ENCODE assay signal across 8 mouse cellular contexts in genomic region chr16:38399531-38400231, GRCm38 (mm10). TPM values are rescaled to one million over a fixed set of nuclear protein-coding genes. Genes with fewer than 3 reads are reported as not detected.
DNase-seq lines count a peak whose midpoint lies in the region; ATAC-seq and TF ChIP-seq lines count a peak whose summit lies in the region.

No protein-coding gene starts in this region.

- ATAC-seq in activated CD4-positive, CD25-positive, alpha-beta regulatory T cell, adult 4 months, result peak; percentile 32
- ATAC-seq in forebrain, embryonic 11.5 days (replicated peaks; ENCODE audit: low FRiP score), result peak; percentile 92
- ATAC-seq in heart, embryonic 15.5 days (replicated peaks; ENCODE audit: insufficient number of reproducible peaks, insufficient read depth, low FRiP score, low read depth), result peak; percentile 68; the same call in 1 of the 2 replicates
- ATAC-seq in kidney, postnatal 0 days (replicated peaks; ENCODE audit: low FRiP score, low read depth), result peak; percentile 87
- peak; percentile 92 for ATAC-seq in liver, postnatal 0 days
- peak; percentile 87 for ATAC-seq in neural tube, embryonic 12.5 days (ENCODE audit: low FRiP score, low read depth)
- peak; percentile 84 for ATAC-seq in stomach, postnatal 0 days (ENCODE audit: low FRiP score, low TSS enrichment)

- TF ChIP-seq CTCF in kidney, postnatal 0 days (IDR thresholded peaks at IDR 0.05; ENCODE audit: low read depth), result no peak
- TF ChIP-seq CTCF in liver, postnatal 0 days (IDR thresholded peaks at IDR 0.05; ENCODE audit: low read depth), result no peak
- no peak for TF ChIP-seq CTCF in stomach, postnatal 0 days (IDR thresholded peaks at IDR 0.05; ENCODE audit: low read depth)

- no peaks in the 10 kb centered on the region for H3K9me3 ChIP-seq in forebrain, embryonic 11.5 days (ENCODE audit: control insufficient read depth, low read length)
- H3K9me3 ChIP-seq in heart, embryonic 15.5 days (replicated peaks), result no peaks in the 10 kb centered on the region
- no peaks in the 10 kb centered on the region for H3K9me3 ChIP-seq in kidney, postnatal 0 days (replicated peaks; ENCODE audit: low read length)
- no peaks in the 10 kb centered on the region for H3K9me3 ChIP-seq in liver, postnatal 0 days (ENCODE audit: low read length)
- H3K9me3 ChIP-seq in neural tube, embryonic 12.5 days, result no peaks in the 10 kb centered on the region
- H3K9me3 ChIP-seq in stomach, postnatal 0 days (ENCODE audit: control insufficient read depth, low read length), result no peaks in the 10 kb centered on the region

- peak overlapping the region; percentile 37 for H3K9ac ChIP-seq in forebrain, embryonic 11.5 days (ENCODE audit: low read length)
- H3K9ac ChIP-seq in heart, embryonic 15.5 days, result peak overlapping the region; percentile 35
- H3K9ac ChIP-seq in kidney, postnatal 0 days (ENCODE audit: low read depth, low read length), result peak overlapping the region; percentile 43; the same call in 1 of the 2 replicates
- peak overlapping the region; percentile 62 for H3K9ac ChIP-seq in liver, postnatal 0 days (replicated peaks)
- peak overlapping the region; percentile 33; the same call in 1 of the 2 replicates for H3K9ac ChIP-seq in neural tube, embryonic 12.5 days
- peak overlapping the region; percentile 41 for H3K9ac ChIP-seq in stomach, postnatal 0 days (ENCODE audit: low read length)

- no peaks in the 10 kb centered on the region for H3K27me3 ChIP-seq in forebrain, embryonic 11.5 days (ENCODE audit: control insufficient read depth, insufficient read depth, low read length)
- no peaks in the 10 kb centered on the region for H3K27me3 ChIP-seq in heart, embryonic 15.5 days
- no peaks in the 10 kb centered on the region for H3K27me3 ChIP-seq in kidney, postnatal 0 days (ENCODE audit: insufficient read depth, low read length)
- H3K27me3 ChIP-seq in liver, postnatal 0 days (ENCODE audit: insufficient read depth, low read length), result no peaks in the 10 kb centered on the region
- H3K27me3 ChIP-seq in neural tube, embryonic 12.5 days (replicated peaks), result no peaks in the 10 kb centered on the region
- no peaks in the 10 kb centered on the region for H3K27me3 ChIP-seq in stomach, postnatal 0 days (ENCODE audit: control insufficient read depth, insufficient read depth, low read length)

- peak overlapping the region; percentile 20 for H3K4me3 ChIP-seq in forebrain, embryonic 11.5 days (ENCODE audit: low read depth, low read length)
- peak overlapping the region; percentile 29 for H3K4me3 ChIP-seq in heart, embryonic 15.5 days
- peak overlapping the region; percentile 16; the same call in 1 of the 2 replicates for H3K4me3 ChIP-seq in kidney, postnatal 0 days (replicated peaks; ENCODE audit: low read depth, low read length)
- no peak overlapping the region for H3K4me3 ChIP-seq in liver, postnatal 0 days (ENCODE audit: low read depth, low read length)
- H3K4me3 ChIP-seq in neural tube, embryonic 12.5 days, result no peak overlapping the region
- H3K4me3 ChIP-seq in stomach, postnatal 0 days (ENCODE audit: low read depth, low read length), result peak overlapping the region; percentile 8; the same call in 1 of the 2 replicates

- peaks cover 9% of the 10 kb centered on the region; the same call in 1 of the 2 replicates for H3K4me1 ChIP-seq in forebrain, embryonic 11.5 days (replicated peaks; ENCODE audit: control insufficient read depth, insufficient read depth, low read length)
- H3K4me1 ChIP-seq in heart, embryonic 15.5 days (replicated peaks), result peaks cover 27% of the 10 kb centered on the region
- H3K4me1 ChIP-seq in kidney, postnatal 0 days (replicated peaks; ENCODE audit: insufficient read depth, low read length), result peaks cover 17% of the 10 kb centered on the region
- H3K4me1 ChIP-seq in liver, postnatal 0 days (ENCODE audit: insufficient read depth), result peaks cover 35% of the 10 kb centered on the region
- H3K4me1 ChIP-seq in neural tube, embryonic 12.5 days, result peaks cover 7% of the 10 kb centered on the region
- H3K4me1 ChIP-seq in stomach, postnatal 0 days (replicated peaks; ENCODE audit: control insufficient read depth, insufficient read depth), result no peaks in the 10 kb centered on the region; the same call in 1 of the 2 replicates

- no peaks in the 10 kb centered on the region for H3K36me3 ChIP-seq in forebrain, embryonic 11.5 days (ENCODE audit: control insufficient read depth, insufficient read depth, low read length)
- H3K36me3 ChIP-seq in heart, embryonic 15.5 days, result no peaks in the 10 kb centered on the region
- H3K36me3 ChIP-seq in kidney, postnatal 0 days (ENCODE audit: insufficient read depth, low read length), result no peaks in the 10 kb centered on the region
- no peaks in the 10 kb centered on the region for H3K36me3 ChIP-seq in liver, postnatal 0 days (replicated peaks; ENCODE audit: insufficient read depth, low read length)
- no peaks in the 10 kb centered on the region for H3K36me3 ChIP-seq in neural tube, embryonic 12.5 days
- no peaks in the 10 kb centered on the region for H3K36me3 ChIP-seq in stomach, postnatal 0 days (ENCODE audit: control insufficient read depth, insufficient read depth, low read length)

- DNase-seq in 3T3-L1 (ENCODE audit: low read depth, low spot score), result peak; percentile 58
- peak; percentile 74 for DNase-seq in forebrain, embryonic 11.5 days (ENCODE audit: low spot score)
- peak; percentile 86 for DNase-seq in kidney, postnatal 0 days (ENCODE audit: low spot score)
- peak; percentile 72 for DNase-seq in liver, postnatal 0 days
- DNase-seq in stomach, postnatal 0 days (ENCODE audit: low spot score), result peak; percentile 52

- H3K4me2 ChIP-seq in forebrain, embryonic 11.5 days (ENCODE audit: low read depth, low read length, severe bottlenecking), result peak overlapping the region; percentile 54
- peak overlapping the region; percentile 59 for H3K4me2 ChIP-seq in heart, embryonic 15.5 days
- H3K4me2 ChIP-seq in kidney, postnatal 0 days (ENCODE audit: low read length), result peak overlapping the region; percentile 59
- H3K4me2 ChIP-seq in liver, postnatal 0 days (ENCODE audit: low read depth, low read length), result peak overlapping the region; percentile 64
- peak overlapping the region; percentile 52 for H3K4me2 ChIP-seq in neural tube, embryonic 12.5 days (replicated peaks)
- peak overlapping the region; percentile 53 for H3K4me2 ChIP-seq in stomach, postnatal 0 days (replicated peaks; ENCODE audit: low read depth)

- TF ChIP-seq EP300 in liver, postnatal 0 days (IDR thresholded peaks at IDR 0.05; ENCODE audit: low read depth), result peak; percentile 57
- no peak for TF ChIP-seq EP300 in stomach, postnatal 0 days (optimal IDR thresholded peaks at IDR 0.05)

- peak overlapping the region; percentile 34; the same call in 1 of the 2 replicates for H3K27ac ChIP-seq in forebrain, embryonic 11.5 days (ENCODE audit: low read depth, low read length)
- H3K27ac ChIP-seq in heart, embryonic 15.5 days, result peak overlapping the region; percentile 26; the same call in 1 of the 2 replicates
- H3K27ac ChIP-seq in kidney, postnatal 0 days, result peak overlapping the region; percentile 78
- peak overlapping the region; percentile 88 for H3K27ac ChIP-seq in liver, postnatal 0 days (ENCODE audit: low read depth)
- H3K27ac ChIP-seq in neural tube, embryonic 12.5 days, result 0 out of 2 replicates have a peak overlapping the region, but pooled peaks have one; percentile 13
- H3K27ac ChIP-seq in stomach, postnatal 0 days (replicated peaks), result no peak overlapping the region

- 9% methylated on average over 17 of the region's 17 CpGs for WGBS in forebrain, embryonic 11.5 days
- WGBS in heart, embryonic 15.5 days, result 16% methylated on average over 17 of the region's 17 CpGs
- WGBS in kidney, postnatal 0 days, result 6% methylated on average over 17 of the region's 17 CpGs
- WGBS in liver, postnatal 0 days (ENCODE audit: insufficient replicate concordance), result 14% methylated on average over 17 of the region's 17 CpGs
- WGBS in neural tube, embryonic 12.5 days, result 26% methylated on average over 17 of the region's 17 CpGs
- 15% methylated on average over 17 of the region's 17 CpGs for WGBS in stomach, postnatal 0 days

RNA-seq across cellular contexts. Expression of gene Pla1a, which starts 33.3 kb away (rescaled TPM):
- not detected for polyA plus RNA-seq in activated CD4-positive, CD25-positive, alpha-beta regulatory T cell, adult 4 months (2017; shearing (Covaris generic))
- 0.15 and 0.25 TPM in 2 replicates for polyA plus RNA-seq in forebrain, embryonic 11.5 days (2014; fragmentation: Nextera tagmentation; extraction: Ambion mirVana)
- 2.0 and 2.8 TPM in 2 replicates for polyA plus RNA-seq in heart, embryonic 15.5 days (2015; fragmentation: Nextera tagmentation; extraction: Ambion mirVana)
- polyA plus RNA-seq in kidney, postnatal 0 days (2015; fragmentation: Nextera tagmentation; extraction: Ambion mirVana), result 36.5 and 36.8 TPM in 2 replicates
- 49.8 and 55.8 TPM in 2 replicates for polyA plus RNA-seq in liver, postnatal 0 days (2015; fragmentation: Nextera tagmentation; extraction: Ambion mirVana)
- polyA plus RNA-seq in neural tube, embryonic 12.5 days (2016; fragmentation: Nextera tagmentation; extraction: Ambion mirVana), result 0.28 and 0.42 TPM in 2 replicates
- 0.11 and 0.34 TPM in 2 replicates for polyA plus RNA-seq in stomach, postnatal 0 days (2015; fragmentation: Nextera tagmentation; extraction: Ambion mirVana)

RNA-seq across cellular contexts. Expression of gene Popdc2, which starts 37.7 kb away (rescaled TPM):
- 1 to 10 TPM; 5.8 to 6.1 TPM for polyA plus RNA-seq in activated CD4-positive, CD25-positive, alpha-beta regulatory T cell, adult 4 months (2017; shearing (Covaris generic))
- 0.56 and 1.4 TPM in 2 replicates for polyA plus RNA-seq in forebrain, embryonic 11.5 days (2014; fragmentation: Nextera tagmentation; extraction: Ambion mirVana)
- 327 and 350 TPM in 2 replicates for polyA plus RNA-seq in heart, embryonic 15.5 days (2015; fragmentation: Nextera tagmentation; extraction: Ambion mirVana)
- polyA plus RNA-seq in kidney, postnatal 0 days (2015; fragmentation: Nextera tagmentation; extraction: Ambion mirVana), result 0.46 and 0.55 TPM in 2 replicates
- polyA plus RNA-seq in liver, postnatal 0 days (2015; fragmentation: Nextera tagmentation; extraction: Ambion mirVana), result 10.8 and 12.6 TPM in 2 replicates
- 0.61 and 0.94 TPM in 2 replicates for polyA plus RNA-seq in neural tube, embryonic 12.5 days (2016; fragmentation: Nextera tagmentation; extraction: Ambion mirVana)
- polyA plus RNA-seq in stomach, postnatal 0 days (2015; fragmentation: Nextera tagmentation; extraction: Ambion mirVana), result 10.4 and 11.5 TPM in 2 replicates

RNA-seq across cellular contexts. Expression of gene Adprh, which starts 52.8 kb away (rescaled TPM):
- 10 to 100 TPM; 47.4 to 51.6 TPM for polyA plus RNA-seq in activated CD4-positive, CD25-positive, alpha-beta regulatory T cell, adult 4 months (2017; shearing (Covaris generic))
- polyA plus RNA-seq in forebrain, embryonic 11.5 days (2014; fragmentation: Nextera tagmentation; extraction: Ambion mirVana), result 135 and 137 TPM in 2 replicates
- 81.1 and 87.5 TPM in 2 replicates for polyA plus RNA-seq in heart, embryonic 15.5 days (2015; fragmentation: Nextera tagmentation; extraction: Ambion mirVana)
- 74.6 and 77.5 TPM in 2 replicates for polyA plus RNA-seq in kidney, postnatal 0 days (2015; fragmentation: Nextera tagmentation; extraction: Ambion mirVana)
- polyA plus RNA-seq in liver, postnatal 0 days (2015; fragmentation: Nextera tagmentation; extraction: Ambion mirVana), result 17.9 and 22.2 TPM in 2 replicates
- 150 and 156 TPM in 2 replicates for polyA plus RNA-seq in neural tube, embryonic 12.5 days (2016; fragmentation: Nextera tagmentation; extraction: Ambion mirVana)
- polyA plus RNA-seq in stomach, postnatal 0 days (2015; fragmentation: Nextera tagmentation; extraction: Ambion mirVana), result 44.4 and 46.7 TPM in 2 replicates

RNA-seq across cellular contexts. Expression of gene Gm21987, which starts 52.8 kb away (rescaled TPM):
- polyA plus RNA-seq in activated CD4-positive, CD25-positive, alpha-beta regulatory T cell, adult 4 months (2017; shearing (Covaris generic)), result not detected
- not detected in 2 replicates for polyA plus RNA-seq in forebrain, embryonic 11.5 days (2014; fragmentation: Nextera tagmentation; extraction: Ambion mirVana)
- 3.2 and 4.1 TPM in 2 replicates for polyA plus RNA-seq in heart, embryonic 15.5 days (2015; fragmentation: Nextera tagmentation; extraction: Ambion mirVana)
- not detected in 2 replicates for polyA plus RNA-seq in kidney, postnatal 0 days (2015; fragmentation: Nextera tagmentation; extraction: Ambion mirVana)
- not detected in 2 replicates for polyA plus RNA-seq in liver, postnatal 0 days (2015; fragmentation: Nextera tagmentation; extraction: Ambion mirVana)
- polyA plus RNA-seq in neural tube, embryonic 12.5 days (2016; fragmentation: Nextera tagmentation; extraction: Ambion mirVana), result not detected in 2 replicates
- polyA plus RNA-seq in stomach, postnatal 0 days (2015; fragmentation: Nextera tagmentation; extraction: Ambion mirVana), result not detected in 2 replicates

RNA-seq across cellular contexts. Expression of gene Cox17, which starts 52.9 kb away (rescaled TPM):
- polyA plus RNA-seq in activated CD4-positive, CD25-positive, alpha-beta regulatory T cell, adult 4 months (2017; shearing (Covaris generic)), result 100 to 1,000 TPM; 254 to 296 TPM
- 118 and 119 TPM in 2 replicates for polyA plus RNA-seq in forebrain, embryonic 11.5 days (2014; fragmentation: Nextera tagmentation; extraction: Ambion mirVana)
- polyA plus RNA-seq in heart, embryonic 15.5 days (2015; fragmentation: Nextera tagmentation; extraction: Ambion mirVana), result 224 and 350 TPM in 2 replicates
- 283 and 305 TPM in 2 replicates for polyA plus RNA-seq in kidney, postnatal 0 days (2015; fragmentation: Nextera tagmentation; extraction: Ambion mirVana)
- polyA plus RNA-seq in liver, postnatal 0 days (2015; fragmentation: Nextera tagmentation; extraction: Ambion mirVana), result 274 and 276 TPM in 2 replicates
- 127 and 128 TPM in 2 replicates for polyA plus RNA-seq in neural tube, embryonic 12.5 days (2016; fragmentation: Nextera tagmentation; extraction: Ambion mirVana)
- polyA plus RNA-seq in stomach, postnatal 0 days (2015; fragmentation: Nextera tagmentation; extraction: Ambion mirVana), result 301 and 327 TPM in 2 replicates

Comparison
In these comparisons a context has a peak if more than half of its experiments do, and no peak if none do; other contexts are left out.
1. ATAC-seq: peak in every context shown above with its lines; median percentile 92 in forebrain, embryonic 11.5 days; 92 in liver, postnatal 0 days; 87 in kidney, postnatal 0 days; 87 in neural tube, embryonic 12.5 days; 84 in stomach, postnatal 0 days; 68 in heart, embryonic 15.5 days; 32 in activated CD4-positive, CD25-positive, alpha-beta regulatory T cell, adult 4 months.
2. H3K4me3 ChIP-seq: peak in forebrain, embryonic 11.5 days (single experiment), heart, embryonic 15.5 days (single experiment), kidney, postnatal 0 days (single experiment) and stomach, postnatal 0 days (single experiment); none in liver, postnatal 0 days (single experiment) and neural tube, embryonic 12.5 days (single experiment).
3. RNA of gene Popdc2, which starts 37.7 kb away (polyA plus RNA-seq): 327 to 350 TPM in heart, embryonic 15.5 days; 10.8 to 12.6 TPM in liver, postnatal 0 days, 10.4 to 11.5 TPM in stomach, postnatal 0 days, 5.8 to 6.1 TPM in activated CD4-positive, CD25-positive, alpha-beta regulatory T cell, adult 4 months, 0.56 to 1.4 TPM in forebrain, embryonic 11.5 days, 0.61 to 0.94 TPM in neural tube, embryonic 12.5 days and 0.46 to 0.55 TPM in kidney, postnatal 0 days; every median in the first group is over 10 times any median in the second.
4. Peak in every context shown above with its lines, with median percentiles within 50 percentile points of each other: DNase-seq, H3K4me2 ChIP-seq and H3K9ac ChIP-seq.